ENCODE assay signal across 27 mouse cellular contexts in genomic region chr1:130714046-130714445, GRCm38 (mm10). TPM values are rescaled to one million over a fixed set of nuclear protein-coding genes. Genes with fewer than 3 reads are reported as not detected.
A peak's percentile ranks its signal among the peaks of the same experiment; 100 is the strongest.
DNase-seq lines count a peak whose midpoint lies in the region; ATAC-seq lines count a peak whose summit lies in the region.
"Had no signal": no experiment of that assay in that cellular context is flagged by ENCODE, and none has a peak within 500 bp of the region (broad histone marks: within the 10 kb centered on the region; RNA-seq: fewer than 3 reads in every experiment).

No protein-coding gene starts in this region.

- 73% methylated on average over 4 of the region's 4 CpGs for WGBS in hindbrain, embryonic 15.5 days
- WGBS in hindbrain, embryonic 11.5 days: 73% methylated on average over 4 of the region's 4 CpGs
- 74% methylated on average over 4 of the region's 4 CpGs for WGBS in neural tube, embryonic 13.5 days

- peak; percentile 1 for DNase-seq in CD4-positive, CD25-positive, alpha-beta regulatory T cell, adult 2 months (ENCODE audit: low read depth, low spot score)
- DNase-seq in hindbrain, embryonic 11.5 days (ENCODE audit: low spot score): no peak
- no peak for DNase-seq in neural tube, embryonic 10.5 days (ENCODE audit: extremely low spot score, low spot score)
- DNase-seq in layer of hippocampus, postnatal 25 days (ENCODE audit: extremely low spot score in 1 of 2, low spot score in 1 of 2): no peak
- no peak for DNase-seq in left cerebral cortex, adult 18-20 months (ENCODE audit: low spot score in 2 of 2)
- DNase-seq: adrenal gland, postnatal 36 days; cerebellum, adult 2 months; gastrocnemius, postnatal 25 days; heart, postnatal 4 days; kidney, adult 11 months; spleen, adult 18-20 months; thymus, adult 2 months had no signal

- peaks cover 9% of the 10 kb centered on the region for H3K36me3 ChIP-seq in hindbrain, embryonic 15.5 days
- no peaks in the 10 kb centered on the region for H3K36me3 ChIP-seq in hindbrain, embryonic 11.5 days (ENCODE audit: control insufficient read depth, insufficient read depth, low read length)
- H3K36me3 ChIP-seq in neural tube, embryonic 13.5 days: peaks cover 33% of the 10 kb centered on the region

- H3K27ac ChIP-seq in hindbrain, embryonic 15.5 days (replicated peaks): no peak overlapping the region
- H3K27ac ChIP-seq in hindbrain, embryonic 11.5 days (ENCODE audit: low read depth, low read length): no peak overlapping the region
- H3K27ac ChIP-seq in neural tube, embryonic 13.5 days (replicated peaks): no peak overlapping the region
- H3K27ac ChIP-seq: forebrain, embryonic 12.5 days; kidney, postnatal 0 days; left cerebral cortex, adult 2 months; limb, embryonic 10.5 days; macrophage; midbrain, embryonic 15.5 days had no signal

- peak overlapping the region; percentile 86; the same call in 1 of the 2 replicates for H3K4me2 ChIP-seq in hindbrain, embryonic 15.5 days
- no peak overlapping the region for H3K4me2 ChIP-seq in hindbrain, embryonic 11.5 days (replicated peaks; ENCODE audit: low read depth, low read length)
- H3K4me2 ChIP-seq in neural tube, embryonic 13.5 days: 0 out of 2 replicates have a peak overlapping the region, but pooled peaks have one; percentile 99

- H3K4me1 ChIP-seq in hindbrain, embryonic 15.5 days (replicated peaks): peaks cover 26% of the 10 kb centered on the region
- no peaks in the 10 kb centered on the region for H3K4me1 ChIP-seq in hindbrain, embryonic 11.5 days (replicated peaks; ENCODE audit: control insufficient read depth, insufficient read depth, low read length)
- peaks cover 31% of the 10 kb centered on the region for H3K4me1 ChIP-seq in neural tube, embryonic 13.5 days (replicated peaks)

- no peak overlapping the region for H3K9ac ChIP-seq in hindbrain, embryonic 15.5 days
- no peak overlapping the region for H3K9ac ChIP-seq in hindbrain, embryonic 11.5 days (ENCODE audit: low read depth, low read length)
- H3K9ac ChIP-seq in neural tube, embryonic 13.5 days: 0 out of 2 replicates have a peak overlapping the region, but pooled peaks have one; percentile 88
- H3K9ac ChIP-seq: forebrain, embryonic 12.5 days; midbrain, embryonic 15.5 days had no signal

- H3K27me3 ChIP-seq in hindbrain, embryonic 15.5 days: no peaks in the 10 kb centered on the region
- H3K27me3 ChIP-seq in hindbrain, embryonic 11.5 days (ENCODE audit: control insufficient read depth, insufficient read depth, low read length): no peaks in the 10 kb centered on the region
- no peaks in the 10 kb centered on the region for H3K27me3 ChIP-seq in neural tube, embryonic 13.5 days
- H3K27me3 ChIP-seq: forebrain, embryonic 12.5 days; midbrain, embryonic 15.5 days had no signal

- H3K4me3 ChIP-seq in hindbrain, embryonic 15.5 days: no peak overlapping the region
- no peak overlapping the region for H3K4me3 ChIP-seq in hindbrain, embryonic 11.5 days (ENCODE audit: low read depth, low read length)
- no peak overlapping the region for H3K4me3 ChIP-seq in neural tube, embryonic 13.5 days
- H3K4me3 ChIP-seq: left cerebral cortex, adult 2 months; limb, embryonic 10.5 days had no signal

- no peaks in the 10 kb centered on the region for H3K9me3 ChIP-seq in hindbrain, embryonic 15.5 days
- no peaks in the 10 kb centered on the region for H3K9me3 ChIP-seq in hindbrain, embryonic 11.5 days (ENCODE audit: control insufficient read depth, low read length)
- no peaks in the 10 kb centered on the region for H3K9me3 ChIP-seq in neural tube, embryonic 13.5 days
- H3K9me3 ChIP-seq: forebrain, embryonic 12.5 days; limb, embryonic 10.5 days; midbrain, embryonic 15.5 days had no signal

- no peak for ATAC-seq in CD4-positive, CD25-positive, alpha-beta regulatory T cell, adult 4 months
- no peak for ATAC-seq in hindbrain, embryonic 15.5 days (ENCODE audit: low FRiP score, low read depth)
- ATAC-seq in hindbrain, embryonic 11.5 days (ENCODE audit: low FRiP score): no peak
- no peak for ATAC-seq in neural tube, embryonic 13.5 days (ENCODE audit: low read depth)
- ATAC-seq: midbrain, embryonic 15.5 days had no signal

RNA-seq across cellular contexts. Expression of gene Gm29427, which starts 1.6 kb away (rescaled TPM):
- polyA plus RNA-seq in CD4-positive, CD25-positive, alpha-beta regulatory T cell, adult 4 months (2017; shearing (Covaris generic)): not detected
- polyA plus RNA-seq in hindbrain, embryonic 15.5 days (2015; fragmentation: Nextera tagmentation; extraction: Ambion mirVana): 0.22 TPM in 1 of 2 replicates, not detected in the other
- polyA plus RNA-seq in hindbrain, embryonic 11.5 days (2014; fragmentation: Nextera tagmentation; extraction: Ambion mirVana): not detected in 2 replicates
- not detected in 2 replicates for polyA plus RNA-seq in neural tube, embryonic 13.5 days (2015; fragmentation: Nextera tagmentation; extraction: Ambion mirVana)
- under 1 TPM in 1 of 2 experiments, not detected in 1; 0.31 TPM for total RNA-seq in layer of hippocampus, postnatal 25 days (2021)
- total RNA-seq in left cerebral cortex, adult 18-20 months (2021): not detected
- total RNA-seq: adrenal gland, postnatal 36 days; gastrocnemius, postnatal 25 days; heart, postnatal 4 days; layer of hippocampus, adult 18-20 months; left cerebral cortex, adult 2 months had no signal
- polyA plus RNA-seq: cerebellum, adult 2 months; embryonic facial prominence, embryonic 14.5 days; forebrain, embryonic 12.5 days; heart, embryonic 11.5 days; kidney, postnatal 0 days; limb, embryonic 10.5 days; liver, embryonic 16.5 days; macrophage; midbrain, embryonic 15.5 days; stomach, embryonic 14.5 days had no signal

RNA-seq across cellular contexts. Expression of gene Yod1, which starts 3.1 kb away (rescaled TPM):
- polyA plus RNA-seq in CD4-positive, CD25-positive, alpha-beta regulatory T cell, adult 4 months (2017; shearing (Covaris generic)): 10 to 100 TPM; 20.7 to 21.8 TPM
- polyA plus RNA-seq in hindbrain, embryonic 15.5 days (2015; fragmentation: Nextera tagmentation; extraction: Ambion mirVana): 16.4 and 16.8 TPM in 2 replicates
- 14.8 and 17.7 TPM in 2 replicates for polyA plus RNA-seq in hindbrain, embryonic 11.5 days (2014; fragmentation: Nextera tagmentation; extraction: Ambion mirVana)
- polyA plus RNA-seq in neural tube, embryonic 13.5 days (2015; fragmentation: Nextera tagmentation; extraction: Ambion mirVana): 18.1 and 19.0 TPM in 2 replicates
- 10 to 100 TPM; 15.3 to 17.6 TPM for total RNA-seq in layer of hippocampus, postnatal 25 days (2021)
- 10 to 100 TPM; 16.5 TPM for total RNA-seq in left cerebral cortex, adult 18-20 months (2021)

RNA-seq across cellular contexts. Expression of gene Pfkfb2, which starts 15.0 kb away (rescaled TPM):
- 1 to 10 TPM; 2.2 to 5.2 TPM for polyA plus RNA-seq in CD4-positive, CD25-positive, alpha-beta regulatory T cell, adult 4 months (2017; shearing (Covaris generic))
- 17.3 and 20.2 TPM in 2 replicates for polyA plus RNA-seq in hindbrain, embryonic 15.5 days (2015; fragmentation: Nextera tagmentation; extraction: Ambion mirVana)
- 9.2 and 10.1 TPM in 2 replicates for polyA plus RNA-seq in hindbrain, embryonic 11.5 days (2014; fragmentation: Nextera tagmentation; extraction: Ambion mirVana)
- polyA plus RNA-seq in neural tube, embryonic 13.5 days (2015; fragmentation: Nextera tagmentation; extraction: Ambion mirVana): 19.5 and 20.9 TPM in 2 replicates
- 10 to 100 TPM; 38.6 to 53.6 TPM for total RNA-seq in layer of hippocampus, postnatal 25 days (2021)
- total RNA-seq in left cerebral cortex, adult 18-20 months (2021): 10 to 100 TPM; 36.9 to 43.6 TPM

RNA-seq across cellular contexts. Expression of gene AA986860, which starts 17.7 kb away (rescaled TPM):
- polyA plus RNA-seq in CD4-positive, CD25-positive, alpha-beta regulatory T cell, adult 4 months (2017; shearing (Covaris generic)): under 1 TPM in 1 of 2 experiments, not detected in 1; 0.15 TPM
- polyA plus RNA-seq in hindbrain, embryonic 15.5 days (2015; fragmentation: Nextera tagmentation; extraction: Ambion mirVana): 0.39 and 0.56 TPM in 2 replicates
- polyA plus RNA-seq in hindbrain, embryonic 11.5 days (2014; fragmentation: Nextera tagmentation; extraction: Ambion mirVana): 0.46 and 0.79 TPM in 2 replicates
- polyA plus RNA-seq in neural tube, embryonic 13.5 days (2015; fragmentation: Nextera tagmentation; extraction: Ambion mirVana): 0.49 and 1.4 TPM in 2 replicates
- 1 to 10 TPM; 1.7 to 2.2 TPM for total RNA-seq in layer of hippocampus, postnatal 25 days (2021)
- total RNA-seq in left cerebral cortex, adult 18-20 months (2021): 1 to 10 TPM; 1.5 TPM

RNA-seq across cellular contexts. Expression of gene C4bp, which starts 52.6 kb away (rescaled TPM):
- polyA plus RNA-seq in CD4-positive, CD25-positive, alpha-beta regulatory T cell, adult 4 months (2017; shearing (Covaris generic)): not detected
- polyA plus RNA-seq in hindbrain, embryonic 15.5 days (2015; fragmentation: Nextera tagmentation; extraction: Ambion mirVana): not detected in 2 replicates
- not detected in 2 replicates for polyA plus RNA-seq in hindbrain, embryonic 11.5 days (2014; fragmentation: Nextera tagmentation; extraction: Ambion mirVana)
- polyA plus RNA-seq in neural tube, embryonic 13.5 days (2015; fragmentation: Nextera tagmentation; extraction: Ambion mirVana): not detected in 2 replicates
- 1 to 10 TPM in 1 of 2 experiments, under 1 TPM in 1; 0.89 to 1.1 TPM for total RNA-seq in layer of hippocampus, postnatal 25 days (2021)
- total RNA-seq in left cerebral cortex, adult 18-20 months (2021): not detected
- total RNA-seq: gastrocnemius, postnatal 25 days; heart, postnatal 4 days; left cerebral cortex, adult 2 months had no signal
- polyA plus RNA-seq: cerebellum, adult 2 months; cortical plate, adult 2 months; embryonic facial prominence, embryonic 14.5 days; forebrain, embryonic 12.5 days; heart, embryonic 11.5 days; limb, embryonic 10.5 days; macrophage; midbrain, embryonic 15.5 days had no signal
